Mouse (Mus musculus): ENCODE results near the gene Ttc23.

- TF ChIP-seq MAZ (IDR thresholded peaks at IDR 0.05; ENCODE audit: low read depth, low read length) (no peak), EP300 (IDR thresholded peaks at IDR 0.05; ENCODE audit: low read length) (no peak), ETS1 (conservative IDR thresholded peaks at IDR 0.05; ENCODE audit: low read depth, low read length) (no peak)
Measured at GRCm38 (mm10) chr7:67716213-67716878, 69.1 kb downstream of the Ttc23 start.

Measured in CH12.LX (cell line).